ENCODE assay signal across 15 mouse cellular contexts in the genomic region with DNA sequence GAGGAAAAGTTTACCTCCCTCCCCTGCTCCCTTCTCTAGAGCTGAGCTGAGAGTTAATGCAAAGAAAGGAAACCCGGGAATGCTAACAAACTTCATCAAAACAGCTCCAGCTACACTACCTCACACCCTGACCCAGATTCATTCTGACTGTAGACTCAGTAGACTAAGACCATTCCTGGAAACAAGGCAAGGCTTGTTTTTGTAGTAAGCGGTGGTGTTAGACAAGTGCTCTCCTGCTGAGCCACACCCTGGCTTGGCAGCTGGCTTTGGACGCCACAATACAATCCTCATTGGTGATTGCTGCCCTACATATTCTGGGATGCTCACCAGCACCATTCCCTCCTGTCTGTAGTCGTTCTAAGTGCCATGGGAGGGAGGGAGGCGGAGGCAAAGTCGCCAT. TPM values are rescaled to one million over a fixed set of nuclear protein-coding genes. Genes with fewer than 3 reads are reported as not detected.
A peak's percentile ranks its signal among the peaks of the same experiment; 100 is the strongest.
DNase-seq lines count a peak whose midpoint lies in the region; ATAC-seq lines count a peak whose summit lies in the region.
"Had no signal": no experiment of that assay in that cellular context is flagged by ENCODE, and none has a peak within 500 bp of the region (broad histone marks: within the 10 kb centered on the region; RNA-seq: fewer than 3 reads in every experiment).

No protein-coding gene starts in this region.

- peak; percentile 57; the same call in 1 of the 2 replicates for ATAC-seq in forebrain, embryonic 14.5 days
- no peak for ATAC-seq in forebrain, embryonic 12.5 days (ENCODE audit: low FRiP score)
- ATAC-seq in lung, embryonic 15.5 days (ENCODE audit: borderline replicate concordance, extremely low read depth, low FRiP score, low TSS enrichment), result no peak
- ATAC-seq: activated CD4-positive, CD25-positive, alpha-beta regulatory T cell, adult 4 months had no signal

- no peaks in the 10 kb centered on the region for H3K27me3 ChIP-seq in forebrain, embryonic 14.5 days (replicated peaks; ENCODE audit: control insufficient read depth, insufficient read depth, low read length)
- no peaks in the 10 kb centered on the region for H3K27me3 ChIP-seq in forebrain, embryonic 12.5 days
- no peaks in the 10 kb centered on the region for H3K27me3 ChIP-seq in lung, embryonic 15.5 days
- H3K27me3 ChIP-seq: heart, embryonic 12.5 days; stomach, embryonic 15.5 days had no signal

- H3K4me2 ChIP-seq in forebrain, embryonic 14.5 days (ENCODE audit: low read length), result no peak overlapping the region
- no peak overlapping the region for H3K4me2 ChIP-seq in forebrain, embryonic 12.5 days
- no peak overlapping the region for H3K4me2 ChIP-seq in lung, embryonic 15.5 days
- H3K4me2 ChIP-seq: heart, embryonic 12.5 days; stomach, embryonic 15.5 days had no signal

- H3K27ac ChIP-seq in forebrain, embryonic 14.5 days (ENCODE audit: low read depth, low read length), result no peak overlapping the region; the same call in 1 of the 2 replicates
- H3K27ac ChIP-seq in forebrain, embryonic 12.5 days, result no peak overlapping the region
- 0 out of 2 replicates have a peak overlapping the region, but pooled peaks have one; percentile 1 for H3K27ac ChIP-seq in lung, embryonic 15.5 days
- H3K27ac ChIP-seq: macrophage; stomach, embryonic 15.5 days had no signal

- H3K9me3 ChIP-seq in forebrain, embryonic 14.5 days (replicated peaks; ENCODE audit: control insufficient read depth, low read length), result no peaks in the 10 kb centered on the region
- no peaks in the 10 kb centered on the region for H3K9me3 ChIP-seq in forebrain, embryonic 12.5 days
- H3K9me3 ChIP-seq in lung, embryonic 15.5 days, result no peaks in the 10 kb centered on the region
- H3K9me3 ChIP-seq: heart, embryonic 12.5 days; stomach, embryonic 15.5 days had no signal

- DNase-seq in forebrain, embryonic 14.5 days (ENCODE audit: low spot score), result peak; percentile 34
- no peak for DNase-seq in lung, postnatal 14 days
- DNase-seq in cerebellum, adult 11-12 months, result peak; percentile 39
- DNase-seq in lung, postnatal 10 days, result peak; percentile 25
- DNase-seq in adrenal gland, postnatal 25 days, result no peak
- DNase-seq in ovary, adult 18-20 months (ENCODE audit: low spot score), result no peak
- DNase-seq: kidney, postnatal 4 days; right cerebral cortex, adult 18-20 months had no signal

- peaks cover 3% of the 10 kb centered on the region; the same call in 1 of the 2 replicates for H3K4me1 ChIP-seq in forebrain, embryonic 14.5 days (ENCODE audit: control insufficient read depth, insufficient read depth, low read length)
- 0 out of 2 replicates have a peak, but pooled peaks cover 7% of the 10 kb centered on the region for H3K4me1 ChIP-seq in forebrain, embryonic 12.5 days
- peaks cover 13% of the 10 kb centered on the region for H3K4me1 ChIP-seq in lung, embryonic 15.5 days

- H3K4me3 ChIP-seq in forebrain, embryonic 14.5 days (ENCODE audit: low read depth, low read length), result no peak overlapping the region
- H3K4me3 ChIP-seq in forebrain, embryonic 12.5 days (replicated peaks), result no peak overlapping the region
- no peak overlapping the region for H3K4me3 ChIP-seq in lung, embryonic 15.5 days
- H3K4me3 ChIP-seq: erythroblast, embryonic 14.5 days; heart, embryonic 12.5 days; stomach, embryonic 15.5 days had no signal

- no peaks in the 10 kb centered on the region; the same call in 1 of the 2 replicates for H3K36me3 ChIP-seq in forebrain, embryonic 14.5 days (ENCODE audit: control insufficient read depth, insufficient read depth, low read length)
- H3K36me3 ChIP-seq in forebrain, embryonic 12.5 days (replicated peaks), result peaks cover 6% of the 10 kb centered on the region
- H3K36me3 ChIP-seq in lung, embryonic 15.5 days, result peaks cover 8% of the 10 kb centered on the region; the same call in 1 of the 2 replicates
- H3K36me3 ChIP-seq: stomach, embryonic 15.5 days had no signal

- no peak overlapping the region for H3K9ac ChIP-seq in forebrain, embryonic 14.5 days (ENCODE audit: low read length)
- H3K9ac ChIP-seq in forebrain, embryonic 12.5 days, result no peak overlapping the region
- H3K9ac ChIP-seq in lung, embryonic 15.5 days, result no peak overlapping the region
- H3K9ac ChIP-seq: heart, embryonic 12.5 days; stomach, embryonic 15.5 days had no signal

- 59% methylated on average over 6 of the region's 6 CpGs for WGBS in forebrain, embryonic 14.5 days
- WGBS in forebrain, embryonic 12.5 days, result 68% methylated on average over 6 of the region's 6 CpGs
- WGBS in lung, embryonic 15.5 days, result 66% methylated on average over 6 of the region's 6 CpGs

RNA-seq across cellular contexts. Expression of a gene that starts 39.1 kb away (rescaled TPM):
- 0.55 and 0.61 TPM in 2 replicates for polyA plus RNA-seq in forebrain, embryonic 14.5 days (2014; fragmentation: Nextera tagmentation; extraction: Ambion mirVana)
- polyA plus RNA-seq in forebrain, embryonic 12.5 days (2016; fragmentation: Nextera tagmentation; extraction: Ambion mirVana), result 0.40 and 0.76 TPM in 2 replicates
- polyA plus RNA-seq in lung, embryonic 15.5 days (2015; fragmentation: Nextera tagmentation; extraction: Ambion mirVana), result 0.62 and 0.66 TPM in 2 replicates
- not detected in 2 replicates for total RNA-seq in adrenal gland, postnatal 25 days (2021)
- polyA plus RNA-seq: erythroblast, embryonic 14.5 days had no signal

Comparison
In these comparisons a context has a peak if more than half of its experiments do, and no peak if none do; other contexts are left out.
1. DNase-seq: peak in forebrain, embryonic 14.5 days (single experiment), cerebellum, adult 11-12 months (single experiment) and lung, postnatal 10 days (single experiment); none in lung, postnatal 14 days (single experiment), adrenal gland, postnatal 25 days (single experiment) and ovary, adult 18-20 months (single experiment).